Mouse (Mus musculus): ENCODE results near the gene Stap2. TPM values are rescaled to one million over a fixed set of nuclear protein-coding genes. Genes with fewer than 3 reads are reported as not detected.

The Stap2 gene
- polyA plus RNA-seq, 1 experiment from 2014 or later: 5.2 TPM

DNA sequence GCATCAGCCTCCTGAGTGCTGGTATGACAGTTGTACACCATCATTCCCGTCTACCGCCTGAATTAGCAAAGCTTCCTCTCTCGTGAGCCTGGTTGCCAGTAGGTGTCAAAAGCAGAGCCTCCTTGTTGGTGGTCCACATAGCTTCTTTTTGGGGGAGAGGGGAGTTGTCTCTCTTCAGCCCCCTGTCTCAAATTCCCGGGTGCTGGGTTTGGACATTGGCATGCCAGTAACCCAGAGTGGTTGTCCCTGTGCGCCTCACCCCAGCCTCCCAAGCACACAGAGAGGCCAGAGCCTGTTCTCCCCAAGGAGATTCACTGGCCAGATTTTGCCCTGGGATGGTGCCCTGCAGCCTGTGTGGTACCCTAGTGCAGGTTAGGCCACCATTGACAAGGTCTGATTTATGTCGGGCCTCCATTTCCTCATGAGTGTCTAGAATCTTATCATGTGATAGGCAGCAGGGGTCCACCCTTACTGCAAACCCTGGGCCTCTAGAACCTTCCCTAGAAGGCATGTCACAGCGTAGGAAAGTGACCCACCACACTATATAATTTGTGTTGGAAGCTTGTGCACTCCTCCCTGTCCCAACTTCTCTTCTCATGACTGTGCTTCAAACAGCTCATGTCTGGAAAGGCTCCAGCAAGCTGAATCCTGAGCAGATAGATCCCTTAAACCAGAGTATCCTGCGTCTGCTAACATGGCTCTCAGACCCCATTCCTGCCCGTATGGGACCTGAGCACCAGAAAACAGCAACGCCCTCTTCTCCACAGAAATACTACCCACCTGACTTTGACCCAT lies 45.2 kb downstream of the Stap2 start:
- no peak for ATAC-seq (ENCODE audit: low read depth)
- Histone ChIP-seq H3K4me1 (ENCODE audit: control insufficient read depth, insufficient read depth, low read length) (peaks cover 14% of the 10 kb centered on the region), H3K4me3 (ENCODE audit: low read depth, low read length) (peak overlapping the region; percentile 49), H3K9ac (replicated peaks; ENCODE audit: low read depth, low read length) (peak overlapping the region; percentile 60), H3K36me3 (ENCODE audit: control insufficient read depth, insufficient read depth, low read length) (peaks cover 6% of the 10 kb centered on the region; the same call in 1 of the 2 replicates), H3K4me2 (ENCODE audit: low read depth, low read length) (peak overlapping the region; percentile 38), H3K27me3 (ENCODE audit: control insufficient read depth, insufficient read depth, low read length) (no peaks in the 10 kb centered on the region), H3K9me3 (ENCODE audit: control insufficient read depth, low read length) (no peaks in the 10 kb centered on the region), H3K27ac (ENCODE audit: low read depth, low read length) (peak overlapping the region; percentile 91)
- WGBS: 82% methylated on average over 10 of the region's 10 CpGs

- Histone ChIP-seq H3K4me1 (ENCODE audit: control insufficient read depth, insufficient read depth, low read length) (peaks cover 14% of the 10 kb centered on the region), H3K9ac (replicated peaks; ENCODE audit: low read depth, low read length) (peak within 1 kb of the TSS; percentile 60), H3K27me3 (ENCODE audit: control insufficient read depth, insufficient read depth, low read length) (no peaks in the 10 kb centered on the region), H3K36me3 (ENCODE audit: control insufficient read depth, insufficient read depth, low read length) (peaks cover 6% of the 10 kb centered on the region; the same call in 1 of the 2 replicates), H3K4me3 (ENCODE audit: low read depth, low read length) (peak within 1 kb of the TSS; percentile 49), H3K27ac (ENCODE audit: low read depth, low read length) (peak within 1 kb of the TSS; percentile 91), H3K9me3 (ENCODE audit: control insufficient read depth, low read length) (no peaks in the 10 kb centered on the region), H3K4me2 (ENCODE audit: low read depth, low read length) (peak within 1 kb of the TSS; percentile 79)
- ATAC-seq (ENCODE audit: low read depth): peak; percentile 91
- WGBS: under 1% methylated on average over 45 of the region's 46 CpGs
Measured at GRCm38 (mm10) chr17:55958918-55959728, 46.3 kb downstream of the Stap2 start, which contains the start of gene Yju2. TSS of gene Yju2 (plus strand) at chr17:55959099.

DNA sequence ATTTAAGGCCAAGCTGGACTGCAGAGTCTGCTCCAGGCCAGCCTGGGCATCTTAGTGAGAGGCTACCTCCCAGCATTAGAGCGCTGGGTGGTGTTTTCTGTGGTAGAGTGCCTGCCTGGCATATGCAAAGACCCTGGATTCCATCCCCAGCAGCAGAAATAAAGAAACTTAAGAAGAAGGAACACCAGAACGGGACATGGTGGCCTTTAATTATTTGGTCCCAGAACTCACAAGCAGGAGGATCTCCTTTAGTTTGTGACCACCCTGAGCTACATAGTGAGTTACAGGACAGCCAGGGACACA lies 46.8 kb downstream of the Stap2 start:
- Histone ChIP-seq H3K9me3 (ENCODE audit: control insufficient read depth, low read length) (no peaks in the 10 kb centered on the region), H3K9ac (replicated peaks; ENCODE audit: low read depth, low read length) (peak overlapping the region; percentile 32), H3K4me3 (ENCODE audit: low read depth, low read length) (peak overlapping the region; percentile 49), H3K27ac (ENCODE audit: low read depth, low read length) (peak overlapping the region; percentile 91), H3K27me3 (ENCODE audit: control insufficient read depth, insufficient read depth, low read length) (no peaks in the 10 kb centered on the region), H3K36me3 (ENCODE audit: control insufficient read depth, insufficient read depth, low read length) (peaks cover 6% of the 10 kb centered on the region; the same call in 1 of the 2 replicates), H3K4me2 (ENCODE audit: low read depth, low read length) (peak overlapping the region; percentile 79), H3K4me1 (ENCODE audit: control insufficient read depth, insufficient read depth, low read length) (peaks cover 14% of the 10 kb centered on the region)
- WGBS: 34% methylated on average over 2 of the region's 2 CpGs
- ATAC-seq (ENCODE audit: low read depth): no peak

- peaks cover 14% of the 10 kb centered on the region for H3K4me1 ChIP-seq (ENCODE audit: control insufficient read depth, insufficient read depth, low read length)
- no peak for ATAC-seq (ENCODE audit: low read depth)
- H3K9ac ChIP-seq (replicated peaks; ENCODE audit: low read depth, low read length): peak overlapping the region; percentile 32
- H3K4me3 ChIP-seq (ENCODE audit: low read depth, low read length): peak overlapping the region; percentile 49
- no peaks in the 10 kb centered on the region for H3K27me3 ChIP-seq (ENCODE audit: control insufficient read depth, insufficient read depth, low read length)
- peak overlapping the region; percentile 91 for H3K27ac ChIP-seq (ENCODE audit: low read depth, low read length)
- H3K9me3 ChIP-seq (ENCODE audit: control insufficient read depth, low read length): no peaks in the 10 kb centered on the region
- H3K36me3 ChIP-seq (ENCODE audit: control insufficient read depth, insufficient read depth, low read length): peaks cover 6% of the 10 kb centered on the region; the same call in 1 of the 2 replicates
- H3K4me2 ChIP-seq (ENCODE audit: low read depth, low read length): peak overlapping the region; percentile 79
- 80% methylated on average over 13 of the region's 13 CpGs for WGBS
Measured at GRCm38 (mm10) chr17:55957726-55958583, 47.4 kb downstream of the Stap2 start.

- Histone ChIP-seq H3K4me3 (ENCODE audit: low read depth, low read length) (no peak overlapping the region), H3K36me3 (ENCODE audit: control insufficient read depth, insufficient read depth, low read length) (peaks cover 5% of the 10 kb centered on the region; the same call in 1 of the 2 replicates), H3K4me1 (ENCODE audit: control insufficient read depth, insufficient read depth, low read length) (peaks cover 14% of the 10 kb centered on the region), H3K27ac (ENCODE audit: low read depth, low read length) (peak overlapping the region; percentile 35; the same call in 1 of the 2 replicates), H3K9me3 (ENCODE audit: control insufficient read depth, low read length) (no peaks in the 10 kb centered on the region), H3K9ac (replicated peaks; ENCODE audit: low read depth, low read length) (no peak overlapping the region), H3K4me2 (ENCODE audit: low read depth, low read length) (no peak overlapping the region; the same call in 1 of the 2 replicates), H3K27me3 (ENCODE audit: control insufficient read depth, insufficient read depth, low read length) (no peaks in the 10 kb centered on the region)
- 14% methylated on average over 9 of the region's 9 CpGs for whole genome bisulfite sequencing
- peak; percentile 35; the same call in 1 of the 2 replicates for ATAC-seq (ENCODE audit: low read depth)
Measured at GRCm38 (mm10) chr17:55957168-55957567, 48.2 kb downstream of the Stap2 start.

DNA sequence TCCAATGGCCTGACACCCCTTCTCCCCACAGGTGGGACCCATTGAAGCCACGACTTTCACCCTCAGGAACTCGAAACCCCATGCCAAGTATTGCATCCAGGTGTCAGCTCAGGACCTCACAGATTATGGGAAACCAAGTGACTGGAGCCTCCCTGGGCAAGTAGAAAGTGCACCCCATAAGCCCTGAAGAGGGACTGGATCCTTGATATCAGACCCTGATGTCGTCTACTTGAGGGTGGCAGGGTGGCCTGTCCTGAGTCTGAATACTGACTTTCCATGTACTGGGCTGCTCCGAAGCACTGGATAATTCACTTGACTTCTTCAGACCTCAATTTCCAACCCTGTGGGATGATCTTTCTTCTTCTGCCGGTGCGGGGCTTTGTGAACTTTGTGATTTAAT lies 48.8 kb downstream of the Stap2 start:
- H3K27ac ChIP-seq (ENCODE audit: low read depth, low read length): peak overlapping the region; percentile 55
- no peak for ATAC-seq (ENCODE audit: low read depth)
- 45% methylated on average over 6 of the region's 6 CpGs for WGBS

GRCm38 (mm10) chr17:55956129-55956528 lies 49.3 kb downstream of the Stap2 start:
- Histone ChIP-seq H3K27ac (ENCODE audit: low read depth, low read length) (peak overlapping the region; percentile 55), H3K4me3 (ENCODE audit: low read depth, low read length) (peak overlapping the region; percentile 44), H3K4me2 (ENCODE audit: low read depth, low read length) (peak overlapping the region; percentile 65), H3K36me3 (ENCODE audit: control insufficient read depth, insufficient read depth, low read length) (no peaks in the 10 kb centered on the region), H3K9ac (replicated peaks; ENCODE audit: low read depth, low read length) (peak overlapping the region; percentile 44), H3K4me1 (ENCODE audit: control insufficient read depth, insufficient read depth, low read length) (peaks cover 14% of the 10 kb centered on the region), H3K9me3 (ENCODE audit: control insufficient read depth, low read length) (no peaks in the 10 kb centered on the region), H3K27me3 (ENCODE audit: control insufficient read depth, insufficient read depth, low read length) (no peaks in the 10 kb centered on the region)
- ATAC-seq (ENCODE audit: low read depth): peak; percentile 35
- under 1% methylated on average over 26 of the region's 26 CpGs for WGBS

More for the DNA sequence above, 48.8 kb downstream of the Stap2 start:
- Histone ChIP-seq H3K4me3 (ENCODE audit: low read depth, low read length) (peak overlapping the region; percentile 44), H3K9me3 (ENCODE audit: control insufficient read depth, low read length) (no peaks in the 10 kb centered on the region), H3K4me2 (ENCODE audit: low read depth, low read length) (peak overlapping the region; percentile 65), H3K9ac (replicated peaks; ENCODE audit: low read depth, low read length) (peak overlapping the region; percentile 44), H3K27me3 (ENCODE audit: control insufficient read depth, insufficient read depth, low read length) (no peaks in the 10 kb centered on the region), H3K4me1 (ENCODE audit: control insufficient read depth, insufficient read depth, low read length) (peaks cover 14% of the 10 kb centered on the region), H3K36me3 (ENCODE audit: control insufficient read depth, insufficient read depth, low read length) (no peaks in the 10 kb centered on the region)

GRCm38 (mm10) chr17:55954229-55954628 lies 51.2 kb downstream of the Stap2 start:
- Histone ChIP-seq H3K9me3 (ENCODE audit: control insufficient read depth, low read length) (no peaks in the 10 kb centered on the region), H3K9ac (replicated peaks; ENCODE audit: low read depth, low read length) (no peak overlapping the region), H3K4me3 (ENCODE audit: low read depth, low read length) (no peak overlapping the region), H3K27ac (ENCODE audit: low read depth, low read length) (no peak overlapping the region), H3K4me2 (ENCODE audit: low read depth, low read length) (no peak overlapping the region), H3K36me3 (ENCODE audit: control insufficient read depth, insufficient read depth, low read length) (no peaks in the 10 kb centered on the region), H3K27me3 (ENCODE audit: control insufficient read depth, insufficient read depth, low read length) (no peaks in the 10 kb centered on the region), H3K4me1 (ENCODE audit: control insufficient read depth, insufficient read depth, low read length) (peaks cover 9% of the 10 kb centered on the region; the same call in 1 of the 2 replicates)
- ATAC-seq (ENCODE audit: low read depth): no peak
- whole genome bisulfite sequencing: 34% methylated on average over 16 of the region's 16 CpGs
